Mouse (Mus musculus): ENCODE results near the gene Cap2. TPM values are rescaled to one million over a fixed set of nuclear protein-coding genes. Genes with fewer than 3 reads are reported as not detected.
A peak's percentile ranks its signal among the peaks of the same experiment; 100 is the strongest.

Cap2 gene
- total and polyA plus RNA-seq, 2 experiments from 2014 or later, result 13.1 to 21.9 TPM

- Histone ChIP-seq H3K9ac (replicated peaks; ENCODE audit: low read length, poor library complexity, severe bottlenecking) (no peak overlapping the region), H3K27ac (ENCODE audit: low read depth, low read length) (no peak overlapping the region)
- ATAC-seq (ENCODE audit: low FRiP score), result peak; percentile 38; the same call in 1 of the 2 replicates
These were observed 70.5 kb downstream of the Cap2 start for GRCm38 (mm10) chr13:46571961-46572647.

GRCm38 (mm10) chr13:46572648-46573163 lies 71.1 kb downstream of the Cap2 start:
- no peak overlapping the region for H3K4me2 ChIP-seq (ENCODE audit: low read depth, low read length, poor library complexity, severe bottlenecking)
- no peaks in the 10 kb centered on the region for H3K36me3 ChIP-seq (ENCODE audit: insufficient read depth, low read length)
- no peaks in the 10 kb centered on the region for H3K27me3 ChIP-seq (ENCODE audit: insufficient read depth, low read length)
- TF ChIP-seq CTCF (IDR thresholded peaks at IDR 0.05), result no peak
- H3K27ac ChIP-seq (ENCODE audit: low read depth, low read length), result no peak overlapping the region
- DNase-seq (ENCODE audit: low spot score), result no peak
- 0 out of 2 replicates have a peak, but pooled peaks cover 4% of the 10 kb centered on the region for H3K4me1 ChIP-seq (ENCODE audit: insufficient read depth, low read length)
- H3K4me3 ChIP-seq (ENCODE audit: low read depth, low read length), result no peak overlapping the region
- no peak overlapping the region for H3K9ac ChIP-seq (replicated peaks; ENCODE audit: low read length, poor library complexity, severe bottlenecking)
- WGBS, result 27% methylated on average over 9 of the region's 9 CpGs
- no peak for ATAC-seq (ENCODE audit: low FRiP score)
- no peaks in the 10 kb centered on the region for H3K9me3 ChIP-seq (ENCODE audit: low read length)

More at GRCm38 (mm10) chr13:46571961-46572647, 70.5 kb downstream of the Cap2 start:
- H3K9me3 ChIP-seq (ENCODE audit: low read length), result no peaks in the 10 kb centered on the region
- H3K4me1 ChIP-seq (ENCODE audit: insufficient read depth, low read length), result 0 out of 2 replicates have a peak, but pooled peaks cover 4% of the 10 kb centered on the region
- peak; percentile 61 for DNase-seq (ENCODE audit: low spot score)
- 43% methylated on average over 11 of the region's 11 CpGs for WGBS
- no peaks in the 10 kb centered on the region for H3K27me3 ChIP-seq (ENCODE audit: insufficient read depth, low read length)
- no peak for TF ChIP-seq CTCF (IDR thresholded peaks at IDR 0.05)
- no peak overlapping the region for H3K4me3 ChIP-seq (ENCODE audit: low read depth, low read length)
- H3K4me2 ChIP-seq (ENCODE audit: low read depth, low read length, poor library complexity, severe bottlenecking), result peak overlapping the region; percentile 13; the same call in 1 of the 2 replicates
- no peaks in the 10 kb centered on the region for H3K36me3 ChIP-seq (ENCODE audit: insufficient read depth, low read length)

- Histone ChIP-seq H3K9me3 (ENCODE audit: low read length) (no peaks in the 10 kb centered on the region), H3K4me2 (ENCODE audit: low read depth, low read length, poor library complexity, severe bottlenecking) (no peak overlapping the region), H3K27ac (ENCODE audit: low read depth, low read length) (no peak overlapping the region), H3K36me3 (ENCODE audit: insufficient read depth, low read length) (no peaks in the 10 kb centered on the region), H3K9ac (replicated peaks; ENCODE audit: low read length, poor library complexity, severe bottlenecking) (no peak overlapping the region), H3K4me1 (ENCODE audit: insufficient read depth, low read length) (0 out of 2 replicates have a peak, but pooled peaks cover 4% of the 10 kb centered on the region), H3K4me3 (ENCODE audit: low read depth, low read length) (no peak overlapping the region), H3K27me3 (ENCODE audit: insufficient read depth, low read length) (no peaks in the 10 kb centered on the region)
- DNase-seq (ENCODE audit: low spot score), result no peak
- TF ChIP-seq CTCF (IDR thresholded peaks at IDR 0.05), result no peak
- no peak for ATAC-seq (ENCODE audit: low FRiP score)
- WGBS, result 83% methylated on average over 5 of the region's 5 CpGs
These were observed 72.6 kb downstream of the Cap2 start for GRCm38 (mm10) chr13:46574201-46574600.

GRCm38 (mm10) chr13:46574707-46575106 lies 73.1 kb downstream of the Cap2 start:
- Histone ChIP-seq H3K27ac (ENCODE audit: low read depth, low read length) (no peak overlapping the region), H3K9me3 (ENCODE audit: low read length) (no peaks in the 10 kb centered on the region), H3K36me3 (ENCODE audit: insufficient read depth, low read length) (no peaks in the 10 kb centered on the region), H3K27me3 (ENCODE audit: insufficient read depth, low read length) (no peaks in the 10 kb centered on the region), H3K4me3 (ENCODE audit: low read depth, low read length) (no peak overlapping the region), H3K4me1 (ENCODE audit: insufficient read depth, low read length) (0 out of 2 replicates have a peak, but pooled peaks cover 4% of the 10 kb centered on the region), H3K9ac (replicated peaks; ENCODE audit: low read length, poor library complexity, severe bottlenecking) (no peak overlapping the region), H3K4me2 (ENCODE audit: low read depth, low read length, poor library complexity, severe bottlenecking) (no peak overlapping the region)
- no peak for ATAC-seq (ENCODE audit: low FRiP score)
- no peak for DNase-seq (ENCODE audit: low spot score)
- WGBS, result 77% methylated on average over 4 of the region's 4 CpGs
- no peak for TF ChIP-seq CTCF (IDR thresholded peaks at IDR 0.05)

GRCm38 (mm10) chr13:46584860-46585259 lies 83.2 kb downstream of the Cap2 start:
- H3K4me1 ChIP-seq (ENCODE audit: insufficient read depth, low read length), result no peaks in the 10 kb centered on the region
- H3K36me3 ChIP-seq (ENCODE audit: insufficient read depth, low read length), result no peaks in the 10 kb centered on the region
- DNase-seq (ENCODE audit: low spot score), result peak; percentile 40
- H3K27ac ChIP-seq (ENCODE audit: low read depth, low read length), result peak overlapping the region; percentile 27
- no peak overlapping the region for H3K9ac ChIP-seq (replicated peaks; ENCODE audit: low read length, poor library complexity, severe bottlenecking)
- TF ChIP-seq CTCF (IDR thresholded peaks at IDR 0.05), result no peak; the same call in 1 of the 2 replicates
- H3K4me2 ChIP-seq (ENCODE audit: low read depth, low read length, poor library complexity, severe bottlenecking), result no peak overlapping the region
- ATAC-seq (ENCODE audit: low FRiP score), result peak; percentile 52; the same call in 1 of the 2 replicates
- H3K9me3 ChIP-seq (ENCODE audit: low read length), result no peaks in the 10 kb centered on the region
- no peak overlapping the region for H3K4me3 ChIP-seq (ENCODE audit: low read depth, low read length)
- WGBS, result 45% methylated on average over 7 of the region's 7 CpGs
- H3K27me3 ChIP-seq (ENCODE audit: insufficient read depth, low read length), result no peaks in the 10 kb centered on the region

- no peak for TF ChIP-seq CTCF (IDR thresholded peaks at IDR 0.05)
- H3K36me3 ChIP-seq (ENCODE audit: insufficient read depth, low read length), result no peaks in the 10 kb centered on the region
- 71% methylated on average over 17 of the region's 17 CpGs for WGBS
- no peaks in the 10 kb centered on the region for H3K9me3 ChIP-seq (ENCODE audit: low read length)
- DNase-seq (ENCODE audit: low spot score) (no peak), ATAC-seq (ENCODE audit: low FRiP score) (no peak)
- no peak overlapping the region for H3K4me3 ChIP-seq (ENCODE audit: low read depth, low read length)
- no peaks in the 10 kb centered on the region for H3K27me3 ChIP-seq (ENCODE audit: insufficient read depth, low read length)
- no peak overlapping the region for H3K4me2 ChIP-seq (ENCODE audit: low read depth, low read length, poor library complexity, severe bottlenecking)
- H3K4me1 ChIP-seq (ENCODE audit: insufficient read depth, low read length), result no peaks in the 10 kb centered on the region
- no peak overlapping the region for H3K9ac ChIP-seq (replicated peaks; ENCODE audit: low read length, poor library complexity, severe bottlenecking)
- H3K27ac ChIP-seq (ENCODE audit: low read depth, low read length), result no peak overlapping the region
These were observed 86.2 kb downstream of the Cap2 start for GRCm38 (mm10) chr13:46587717-46588289.

All from midbrain, postnatal 0 days (tissue).